Mouse (Mus musculus) c-Kit-negative CD71-positive TER-119-positive erythroid progenitor cells, embryonic 14.5 days (primary cell): Measurements from ENCODE around the gene Rnf31.

ENCODE experiments used
- DNase-seq: peaks from one replicate; pipeline ENCODE4 v3.0.0-alpha.2; 2013; ENCODE audit warnings: low read depth, low spot score

The Rnf31 gene

GRCm38 (mm10) chr14:55577871-55578667 is 13.4 kb upstream of the Rnf31 start, which contains the start of gene Psme1:
Gene Psme1 (plus strand): TSS chr14:55578123.
- DNase-seq = no peak

GRCm38 (mm10) chr14:55578668-55579269 is 12.7 kb upstream of the Rnf31 start:
- no peak for DNase-seq

GRCm38 (mm10) chr14:55579511-55580496 is 11.7 kb upstream of the Rnf31 start:
- DNase-seq = no peak

- DNase-seq = no peak
Measured at GRCm38 (mm10) chr14:55580731-55581130, 10.8 kb upstream of the Rnf31 start.

GRCm38 (mm10) chr14:55581981-55582681 is 9.4 kb upstream of the Rnf31 start:
- DNase-seq = no peak

- DNase-seq = no peak
Measured at GRCm38 (mm10) chr14:55584303-55584701, 7.2 kb upstream of the Rnf31 start.

- DNase-seq = peak; percentile 72
Measured at GRCm38 (mm10) chr14:55584702-55585565, 6.6 kb upstream of the Rnf31 start, which contains the start of gene Emc9. Gene Emc9 (minus strand): TSS chr14:55585302.

GRCm38 (mm10) chr14:55585566-55585960 is 5.9 kb upstream of the Rnf31 start:
- peak; percentile 56 for DNase-seq

GRCm38 (mm10) chr14:55586149-55586548 is 5.4 kb upstream of the Rnf31 start:
- DNase-seq = peak; percentile 66

- DNase-seq = no peak
Measured at GRCm38 (mm10) chr14:55589271-55589670, 2.2 kb upstream of the Rnf31 start.

GRCm38 (mm10) chr14:55589771-55590448 is 1.6 kb upstream of the Rnf31 start:
- DNase-seq = no peak

GRCm38 (mm10) chr14:55590748-55591330 is 669 bp upstream of the Rnf31 start, which contains the start of gene Psme2:
Gene Psme2 (minus strand): TSS chr14:55591113.
- peak; percentile 86 for DNase-seq

- no peak for DNase-seq
Measured at GRCm38 (mm10) chr14:55592226-55592625, 718 bp downstream of the Rnf31 start.

- no peak for DNase-seq
Measured at GRCm38 (mm10) chr14:55596036-55596690, 4.7 kb downstream of the Rnf31 start.

- no peak for DNase-seq
Measured at GRCm38 (mm10) chr14:55598521-55599390, 7.2 kb downstream of the Rnf31 start.

GRCm38 (mm10) chr14:55603271-55603632 is 11.7 kb downstream of the Rnf31 start, which contains the start of gene Irf9:
Gene Irf9 (plus strand): TSS chr14:55603571.
- no peak for DNase-seq
